Mouse (Mus musculus): Measurements from ENCODE around the gene Vmn1r21.
A peak's percentile ranks its signal among the peaks of the same experiment; 100 is the strongest.
"Not testable (repeated sequence)": the region's sequence is repeated elsewhere in the genome, so short reads cannot be mapped to it uniquely, and the experiment has no call there.

Gene Vmn1r21

DNA sequence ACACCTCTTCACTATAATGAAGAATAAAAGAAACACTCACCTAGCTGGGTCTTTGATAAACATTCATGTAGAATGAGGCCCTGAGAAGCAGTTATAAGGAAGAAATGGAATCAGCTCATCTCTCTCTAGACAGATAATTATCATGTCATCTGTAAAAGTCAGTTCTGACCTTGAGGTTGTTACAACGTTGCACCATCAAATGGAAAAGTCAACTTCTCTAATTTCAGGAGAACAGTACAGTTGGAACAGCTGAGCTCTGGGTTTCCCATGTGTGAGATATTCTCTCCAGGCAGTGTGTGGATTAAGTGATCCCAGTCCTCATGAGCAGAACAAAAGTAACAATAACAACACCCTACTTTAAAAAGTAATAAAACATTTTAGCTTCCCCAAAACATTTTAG, at the start of gene Vmn1r21:
Gene Vmn1r21 (minus strand): TSS at position 58 of the 400 bp plus-strand sequence.
- DNase-seq (ENCODE audit: low read depth): no peak

GRCm38 (mm10) chr6:57859043-57860042, 9.2 kb upstream of the Vmn1r21 start:
- DNase-seq (ENCODE audit: low read depth): peak; percentile 67

- not testable (repeated sequence) for DNase-seq (ENCODE audit: low read depth)
Measured at GRCm38 (mm10) chr6:57851177-57851576, 1.0 kb upstream of the Vmn1r21 start.

GRCm38 (mm10) chr6:57839693-57840408, 10.3 kb downstream of the Vmn1r21 start:
- DNase-seq (ENCODE audit: low read depth): no peak

DNA sequence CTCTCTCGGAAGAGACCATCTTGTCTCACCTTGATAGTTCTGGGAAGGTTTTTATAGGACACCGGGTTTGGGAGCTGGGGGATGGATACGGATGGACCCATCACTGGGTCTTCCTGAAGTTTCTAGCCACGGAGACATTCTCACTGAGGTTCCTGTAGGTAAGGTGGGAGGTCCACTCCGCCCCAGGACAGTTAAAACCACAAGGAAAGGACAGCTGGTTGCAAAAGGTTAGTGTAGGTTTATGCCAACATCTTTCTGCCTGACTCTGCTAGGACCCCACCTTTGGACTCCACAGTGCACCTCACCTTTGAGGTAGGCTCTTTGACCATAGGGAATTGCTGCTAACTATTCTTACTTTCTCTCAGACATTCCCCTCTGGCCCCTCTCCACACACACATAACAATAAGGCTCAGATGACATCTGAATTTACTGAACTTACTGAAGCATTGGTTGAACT, 24.9 kb downstream of the Vmn1r21 start:
- DNase-seq (ENCODE audit: low read depth): no peak

GRCm38 (mm10) chr6:57824422-57825258, 25.5 kb downstream of the Vmn1r21 start, which contains the start of gene Vopp1:
Gene Vopp1 (minus strand): TSS chr6:57825159.
- DNase-seq (ENCODE audit: low read depth): peak; percentile 87

DNA sequence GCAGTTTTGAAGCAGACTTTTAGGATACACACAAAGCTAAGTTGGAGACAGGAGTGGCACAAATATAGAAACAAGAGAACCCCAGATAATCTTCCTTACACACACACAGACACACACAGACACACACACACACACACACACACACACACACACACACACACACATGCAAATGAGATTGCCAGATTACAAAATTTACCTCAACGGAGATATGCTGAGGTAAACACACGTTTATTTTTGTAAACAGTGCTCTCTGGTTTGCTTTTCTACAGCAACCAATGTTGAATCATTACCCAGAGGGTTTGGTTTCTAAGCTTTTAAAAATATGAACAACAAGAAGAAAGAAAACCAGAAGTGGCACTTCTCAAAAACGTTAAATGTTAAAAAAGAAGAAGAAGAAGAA, 26.7 kb downstream of the Vmn1r21 start:
- peak; percentile 42 for DNase-seq (ENCODE audit: low read depth)

DNA sequence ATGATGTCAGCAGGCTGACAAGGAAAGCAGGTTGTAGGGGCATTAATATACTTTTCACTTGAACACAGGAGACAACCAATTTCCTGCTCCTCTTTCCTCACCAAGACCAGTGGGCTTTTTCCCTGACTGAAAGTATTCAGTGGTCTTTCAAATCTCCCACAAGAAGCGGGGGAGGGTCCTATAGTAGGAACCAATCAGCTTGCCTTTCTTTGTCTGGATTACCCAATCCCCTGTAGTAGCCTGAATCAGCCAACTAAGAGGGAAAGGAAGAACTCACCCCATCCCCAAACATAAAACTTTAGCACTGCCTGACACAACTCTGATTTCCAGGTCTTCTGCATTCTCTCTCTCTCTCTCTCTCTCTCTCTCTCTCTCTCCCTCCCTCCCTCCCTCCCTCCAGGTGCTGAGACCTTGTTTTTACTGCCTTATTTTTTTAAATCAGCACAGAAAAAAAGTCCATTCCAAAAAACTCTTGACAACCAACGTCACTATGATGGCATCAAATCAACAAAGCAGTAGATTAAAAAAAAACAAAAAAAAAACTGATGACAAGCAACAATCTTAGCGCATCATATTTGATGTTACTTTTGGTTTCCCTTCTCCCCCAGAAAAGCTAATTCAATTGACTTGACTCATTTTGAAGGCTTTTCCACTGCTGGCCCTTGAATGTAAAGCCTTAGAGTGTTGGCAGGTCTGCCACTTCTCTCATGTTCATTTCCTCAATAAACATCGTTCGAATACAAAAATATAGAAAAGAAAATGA, 27.3 kb downstream of the Vmn1r21 start:
- DNase-seq (ENCODE audit: low read depth): peak; percentile 68

DNA sequence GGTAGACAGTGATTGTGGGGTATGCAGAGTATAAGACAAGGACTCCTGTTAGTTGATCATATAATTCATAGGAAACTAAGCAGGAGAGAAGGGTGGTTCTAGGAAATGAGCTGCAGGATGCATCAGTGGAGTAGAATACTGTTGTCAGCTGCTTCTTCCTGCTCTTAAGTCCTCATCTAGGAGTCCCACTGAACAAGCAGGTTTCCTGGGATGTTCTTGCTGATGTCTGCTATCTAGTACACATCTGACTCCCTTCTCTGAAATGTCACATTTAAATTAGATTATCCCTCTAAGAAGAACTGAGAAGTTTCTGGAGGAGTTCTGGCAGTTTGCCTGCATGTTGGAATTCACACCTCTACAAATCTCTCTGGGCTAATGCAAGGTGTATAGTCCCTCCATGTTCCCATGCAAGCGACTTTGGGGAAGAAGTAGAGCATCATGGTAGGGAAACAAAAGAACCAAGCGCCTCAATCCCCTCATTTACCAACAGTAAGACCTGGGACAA, 35.7 kb downstream of the Vmn1r21 start:
- DNase-seq (ENCODE audit: low read depth): no peak

GRCm38 (mm10) chr6:57811748-57812730, 38.1 kb downstream of the Vmn1r21 start:
- DNase-seq (ENCODE audit: low read depth): no peak

GRCm38 (mm10) chr6:57805218-57806069, 44.7 kb downstream of the Vmn1r21 start:
- DNase-seq (ENCODE audit: low read depth): no peak

DNA sequence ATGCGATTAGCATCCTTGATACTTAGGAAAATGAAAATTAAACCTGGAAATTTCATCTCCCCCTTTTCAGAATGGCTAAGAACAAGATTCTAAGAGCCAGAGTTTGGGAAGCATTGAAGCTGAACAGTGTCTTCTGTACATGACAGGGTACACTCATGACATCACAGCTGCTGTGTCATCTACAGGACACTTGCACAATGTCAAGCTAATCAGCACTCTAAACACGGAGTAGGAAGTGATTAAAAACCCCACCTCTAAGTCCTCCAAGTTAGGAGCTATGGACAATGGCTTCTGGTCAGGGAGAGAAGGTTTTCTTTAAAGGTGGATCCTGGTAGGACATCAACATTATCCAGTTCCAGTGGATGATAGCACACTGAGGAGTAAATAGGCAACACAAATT, 47.0 kb downstream of the Vmn1r21 start:
- no peak for DNase-seq (ENCODE audit: low read depth)

DNA sequence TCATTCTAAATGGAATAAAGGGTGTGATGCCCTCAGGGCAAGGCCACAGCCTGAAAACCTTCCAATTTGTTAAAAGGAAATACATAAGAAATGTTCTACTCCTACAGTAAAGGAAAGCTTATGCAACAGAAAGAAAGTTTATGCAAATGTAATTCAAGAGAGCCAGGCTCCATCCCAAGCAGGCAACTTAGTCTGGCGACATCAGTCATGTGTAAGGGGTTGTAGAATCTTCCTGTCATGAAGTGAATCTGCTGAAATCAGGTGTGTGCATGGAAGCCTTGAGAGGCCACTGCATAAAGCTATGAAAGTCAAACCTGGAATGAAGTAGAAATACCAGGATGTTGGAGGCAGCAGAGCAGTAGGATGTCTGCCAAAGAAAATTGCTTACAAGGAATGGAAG, 51.2 kb downstream of the Vmn1r21 start:
- DNase-seq (ENCODE audit: low read depth): no peak

DNA sequence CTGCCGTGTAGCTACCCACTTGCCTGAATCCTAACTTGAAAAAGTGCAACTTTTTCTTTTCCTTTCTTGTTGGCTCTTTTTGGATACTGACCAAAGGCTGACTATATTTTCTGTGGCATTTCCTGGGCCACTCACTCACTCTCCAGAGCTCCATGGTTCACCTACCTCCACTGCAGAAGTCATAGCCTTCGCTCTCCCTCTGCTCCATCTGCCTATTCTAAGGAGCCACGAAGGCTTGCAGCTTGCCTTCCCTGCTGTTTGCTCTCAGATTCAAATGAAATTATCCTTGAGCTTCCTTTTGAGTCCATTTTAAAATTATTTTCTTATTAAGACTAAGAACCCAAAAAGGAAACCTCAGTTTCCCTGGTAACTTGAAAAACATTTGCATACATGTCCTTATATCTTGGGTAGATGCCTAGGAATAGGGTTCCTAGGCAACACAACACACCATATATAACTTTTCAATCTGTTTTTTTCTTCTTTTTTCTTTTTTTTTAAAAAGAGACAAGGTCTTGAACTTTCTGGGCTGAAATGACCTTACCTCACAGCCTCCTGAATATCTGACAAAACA, 53.2 kb downstream of the Vmn1r21 start:
- no peak for DNase-seq (ENCODE audit: low read depth)

GRCm38 (mm10) chr6:57795835-57796234, 54.3 kb downstream of the Vmn1r21 start:
- peak; percentile 20 for DNase-seq (ENCODE audit: low read depth)
